Mouse (Mus musculus) bone marrow, adult 2 months (tissue): ENCODE measurements around the gene Slc12a5.

Experiments
- CTCF ChIP-seq: fragments of 200-500 bp; IDR thresholded peaks from 2 replicates; pipeline ENCODE4 v1.5.1; 2011; ENCODE audit warnings: low read length, control low read depth; ENCODE audit not compliant: control insufficient read depth, insufficient read depth
- POLR2A ChIP-seq: fragments of 200-500 bp; IDR thresholded peaks from 2 replicates; pipeline ENCODE4 v1.6.1; 2011; ENCODE audit warnings: low read depth, mild to moderate bottlenecking, control low read depth, low read length, borderline replicate concordance; ENCODE audit not compliant: control insufficient read depth

DNA sequence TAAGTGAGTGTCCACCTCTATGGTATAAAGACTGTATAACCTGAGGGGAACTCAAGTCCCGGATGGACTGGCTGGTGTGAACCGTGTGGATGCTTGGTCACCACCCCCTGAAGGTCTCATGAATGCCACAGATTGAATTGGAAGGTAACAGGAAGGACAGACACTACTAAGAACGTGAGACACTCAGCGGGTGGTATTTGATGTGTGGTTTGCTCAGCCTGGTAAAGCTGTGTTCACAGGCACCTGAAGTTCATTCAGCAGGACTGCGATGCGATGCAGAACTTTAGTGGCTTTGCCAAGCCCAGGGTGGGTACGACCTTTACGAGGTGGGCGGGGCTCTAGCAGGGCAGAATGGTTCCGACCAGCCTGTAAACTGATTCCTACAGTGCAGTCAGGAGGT, 43.2 kb upstream of the Slc12a5 start:
- TF ChIP-seq POLR2A, result no peak
- TF ChIP-seq CTCF, result no peak
